ENCODE assay signal across 17 mouse cellular contexts in genomic region chr9:96412821-96413405, GRCm38 (mm10). TPM values are rescaled to one million over a fixed set of nuclear protein-coding genes. Genes with fewer than 3 reads are reported as not detected.
A peak's percentile ranks its signal among the peaks of the same experiment; 100 is the strongest.
DNase-seq lines count a peak whose midpoint lies in the region; ATAC-seq and TF ChIP-seq lines count a peak whose summit lies in the region.
"Had no signal": no experiment of that assay in that cellular context is flagged by ENCODE, and none has a peak within 500 bp of the region (broad histone marks: within the 10 kb centered on the region; RNA-seq: fewer than 3 reads in every experiment).

No protein-coding gene starts in this region.

- 54% methylated on average over 9 of the region's 9 CpGs for whole genome bisulfite sequencing in heart, embryonic 14.5 days
- 53% methylated on average over 9 of the region's 9 CpGs for WGBS in lung, postnatal 0 days

- no peak for DNase-seq in heart, postnatal 36 days
- peak; percentile 30 for DNase-seq in lung, postnatal 0 days (ENCODE audit: low spot score)
- no peak for DNase-seq in lung, postnatal 25 days (ENCODE audit: low spot score)
- DNase-seq in fat pad, adult 2 months (ENCODE audit: extremely low read depth, low read depth, low spot score) = peak; percentile 80
- DNase-seq in kidney, postnatal 25 days = peak; percentile 51 to 66
- DNase-seq in thymus, postnatal 0 days (ENCODE audit: low spot score) = no peak
- DNase-seq in yolk sac, embryonic 10.5 days (ENCODE audit: low spot score) = no peak
- DNase-seq: adrenal gland, postnatal 36 days; cerebellum, postnatal 14 days; thymus, adult 2 months had no signal

- no peak for TF ChIP-seq EP300 in lung, postnatal 0 days (IDR thresholded peaks at IDR 0.05)

- no peak for TF ChIP-seq CTCF in lung, postnatal 0 days (IDR thresholded peaks at IDR 0.05)

- no peaks in the 10 kb centered on the region for H3K27me3 ChIP-seq in heart, embryonic 14.5 days (ENCODE audit: control insufficient read depth, insufficient read depth, low read length)
- no peaks in the 10 kb centered on the region for H3K27me3 ChIP-seq in lung, postnatal 0 days (replicated peaks; ENCODE audit: insufficient read depth, low read length)
- H3K27me3 ChIP-seq: intestine, embryonic 15.5 days had no signal

- intact Hi-C loops in heart, postnatal 36 days (cut with DNase I) = no loop called here

- H3K36me3 ChIP-seq in heart, embryonic 14.5 days (ENCODE audit: control insufficient read depth, insufficient read depth, low read length) = no peaks in the 10 kb centered on the region
- no peaks in the 10 kb centered on the region for H3K36me3 ChIP-seq in lung, postnatal 0 days (ENCODE audit: insufficient read depth, low read length)
- H3K36me3 ChIP-seq: embryonic facial prominence, embryonic 10.5 days; hindbrain, embryonic 10.5 days; intestine, embryonic 15.5 days; limb, embryonic 10.5 days had no signal

- H3K4me1 ChIP-seq in heart, embryonic 14.5 days (ENCODE audit: control insufficient read depth in 2 of 2, insufficient read depth in 2 of 2, low read length in 2 of 2) = peaks cover 4 to 7% of the 10 kb centered on the region in 2 experiments; a peak in 2 of 4 replicates
- H3K4me1 ChIP-seq in lung, postnatal 0 days (ENCODE audit: insufficient read depth, low read depth, low read length) = peaks cover 7% of the 10 kb centered on the region; the same call in 1 of the 2 replicates
- H3K4me1 ChIP-seq: hindbrain, embryonic 10.5 days; limb, embryonic 10.5 days had no signal

- no peak; the same call in 1 of the 2 replicates for ATAC-seq in heart, embryonic 14.5 days (ENCODE audit: insufficient number of reproducible peaks, insufficient read depth, low FRiP score, low read depth)
- ATAC-seq in lung, postnatal 0 days = peak; percentile 61
- ATAC-seq: activated CD4-positive, CD25-positive, alpha-beta regulatory T cell, adult 4 months; CD4-positive, CD25-positive, alpha-beta regulatory T cell, adult 4 months; intestine, embryonic 15.5 days had no signal

- H3K27ac ChIP-seq in heart, embryonic 14.5 days (replicated peaks in 1 of 2; ENCODE audit: control insufficient read depth in 1 of 2, insufficient read depth in 1 of 2, low read depth in 2 of 2, low read length in 2 of 2) = peak overlapping the region; percentile 37 to 47; a peak in 1 of 4 replicates
- no peak overlapping the region; the same call in 1 of the 2 replicates for H3K27ac ChIP-seq in lung, postnatal 0 days (ENCODE audit: low read length)
- H3K27ac ChIP-seq: embryonic facial prominence, embryonic 10.5 days; hindbrain, embryonic 10.5 days; intestine, embryonic 15.5 days; limb, embryonic 10.5 days had no signal

- H3K4me3 ChIP-seq in heart, embryonic 14.5 days (ENCODE audit: control insufficient read depth in 1 of 2, insufficient read depth in 1 of 2, low read depth in 1 of 2, low read length in 2 of 2) = no peak overlapping the region
- H3K4me3 ChIP-seq in lung, postnatal 0 days (ENCODE audit: low read depth, low read length) = no peak overlapping the region
- H3K4me3 ChIP-seq: embryonic facial prominence, embryonic 10.5 days; hindbrain, embryonic 10.5 days; intestine, embryonic 15.5 days; limb, embryonic 10.5 days had no signal

- no peak overlapping the region for H3K4me2 ChIP-seq in heart, embryonic 14.5 days (ENCODE audit: low read length)
- H3K4me2 ChIP-seq in lung, postnatal 0 days (replicated peaks; ENCODE audit: low read depth, low read length) = no peak overlapping the region
- H3K4me2 ChIP-seq: intestine, embryonic 15.5 days had no signal

- H3K9me3 ChIP-seq in heart, embryonic 14.5 days (ENCODE audit: control insufficient read depth, low read length) = no peaks in the 10 kb centered on the region
- no peaks in the 10 kb centered on the region for H3K9me3 ChIP-seq in lung, postnatal 0 days (ENCODE audit: low read length)
- H3K9me3 ChIP-seq: embryonic facial prominence, embryonic 10.5 days; hindbrain, embryonic 10.5 days; intestine, embryonic 15.5 days; limb, embryonic 10.5 days had no signal

- H3K9ac ChIP-seq in heart, embryonic 14.5 days (ENCODE audit: low read length) = no peak overlapping the region
- H3K9ac ChIP-seq in lung, postnatal 0 days (replicated peaks; ENCODE audit: low read depth) = no peak overlapping the region
- H3K9ac ChIP-seq: intestine, embryonic 15.5 days had no signal

RNA-seq across cellular contexts. Expression of gene Atp1b3, which starts 48.7 kb away (rescaled TPM):
- 135 and 138 TPM in 2 replicates for polyA plus RNA-seq in heart, embryonic 14.5 days (2014; fragmentation: Nextera tagmentation; extraction: Ambion mirVana)
- 10 to 100 TPM; 54.8 to 56.6 TPM for total RNA-seq in heart, postnatal 36 days (2021)
- polyA plus RNA-seq in lung, postnatal 0 days (2015; fragmentation: Nextera tagmentation; extraction: Ambion mirVana) = 206 and 220 TPM in 2 replicates
- polyA plus RNA-seq in thymus, postnatal 0 days (2015; fragmentation: Nextera tagmentation; extraction: Ambion mirVana) = 203 and 216 TPM in 2 replicates

Comparison
In these comparisons a context has a peak if more than half of its experiments do, and no peak if none do; other contexts are left out.
1. DNase-seq: peak in lung, postnatal 0 days (single experiment), fat pad, adult 2 months (single experiment) and kidney, postnatal 25 days (2 of 2); none in heart, postnatal 36 days (0 of 2), lung, postnatal 25 days (single experiment), thymus, postnatal 0 days (single experiment) and yolk sac, embryonic 10.5 days (single experiment).